Mouse (Mus musculus) hindbrain, embryonic 16.5 days (tissue): ENCODE data around the gene Nrxn1. TPM values are rescaled to one million over a fixed set of nuclear protein-coding genes. Genes with fewer than 3 reads are reported as not detected.

Experiments used
- ATAC-seq: fragments of 200-750 bp; cut with Nextera tagmentation; 2 replicates; pipeline ENCODE4 v1.8.0; 2017; ENCODE audit warnings: moderate TSS enrichment, moderate library complexity
- H3K27ac ChIP-seq: fragments of 300-500 bp; sonication (generic); 2 replicates; pipeline ENCODE4 v1.5.1; 2014; ENCODE audit warnings: low read depth, mild to moderate bottlenecking, control low read depth, low read length, moderate library complexity
- H3K27me3 ChIP-seq: fragments of 300-500 bp; sonication (generic); replicated peaks from 2 replicates; pipeline ENCODE4 v1.6.1; 2014; ENCODE audit warnings: low read length; ENCODE audit not compliant: control insufficient read depth, insufficient read depth
- H3K36me3 ChIP-seq: fragments of 300-500 bp; sonication (generic); 2 replicates; pipeline ENCODE4 v1.6.1; 2014; ENCODE audit warnings: mild to moderate bottlenecking, low read length, moderate library complexity, mixed read lengths; ENCODE audit not compliant: control insufficient read depth, insufficient read depth
- H3K4me1 ChIP-seq: fragments of 300-500 bp; sonication (generic); 2 replicates; pipeline ENCODE4 v1.6.1; 2014; ENCODE audit warnings: low read depth, low read length; ENCODE audit not compliant: control insufficient read depth, insufficient read depth
- H3K4me2 ChIP-seq: fragments of 300-500 bp; sonication (generic); 2 replicates; pipeline ENCODE4 v1.6.1; 2014; ENCODE audit warnings: mild to moderate bottlenecking, low read length, control low read depth, moderate library complexity
- H3K4me3 ChIP-seq: fragments of 300-500 bp; sonication (generic); 2 replicates; pipeline ENCODE4 v1.5.1; 2014; ENCODE audit warnings: mild to moderate bottlenecking, low read length, control low read depth, moderate library complexity
- H3K9ac ChIP-seq: fragments of 300-500 bp; sonication (generic); 2 replicates; pipeline ENCODE4 v1.6.1; 2014; ENCODE audit warnings: low read depth, mild to moderate bottlenecking, control low read depth, low read length, moderate library complexity
- H3K9me3 ChIP-seq: fragments of 300-500 bp; sonication (generic); 2 replicates; pipeline ENCODE4 v1.6.1; 2014; ENCODE audit warnings: mild to moderate bottlenecking, low read length, moderate library complexity; ENCODE audit not compliant: control insufficient read depth
- WGBS: fragments of 180-500 bp; shearing (Covaris S2); extraction: QIAGEN DNeasy Blood & Tissue Kit; methylation state at CpG from one replicate; pipeline ENCODE4 v1.1.7; 2014; 5-methylcytosine and 5-hydroxymethylcytosine counted together
- polyA plus RNA-seq: library from polyadenylated mRNA; unstranded; fragments of >200 nt; fragmentation: Nextera tagmentation; extraction: Ambion mirVana; gene quantifications from 2 replicates; pipeline ENCODE4 v1.2.1, GENCODE M21; 2015

Gene Nrxn1
- polyA plus RNA-seq, 1 experiment from 2014 or later: 250 TPM

DNA sequence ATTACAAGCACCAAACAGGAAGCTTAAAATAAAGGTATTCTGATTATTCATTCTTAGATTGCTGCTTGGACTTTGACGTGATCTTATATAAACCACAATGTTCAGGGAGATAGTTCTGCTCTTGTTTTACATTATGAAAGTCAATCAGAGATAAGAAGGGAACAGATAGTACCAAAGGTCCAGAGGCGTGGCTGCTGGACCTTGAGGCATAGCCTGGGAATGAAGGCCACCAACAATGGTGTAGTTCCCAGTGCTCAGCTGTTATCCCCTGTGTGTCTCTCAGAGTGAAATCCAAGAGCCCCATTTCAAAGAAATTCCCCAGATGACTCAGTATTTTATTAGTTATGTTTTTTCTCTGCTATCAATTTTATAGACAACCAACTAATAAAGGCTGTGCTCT, 294.2 kb downstream of the Nrxn1 start:
- Histone ChIP-seq H3K4me3 (no peak overlapping the region), H3K36me3 (no peaks in the 10 kb centered on the region), H3K4me1 (no peaks in the 10 kb centered on the region), H3K27ac (no peak overlapping the region), H3K4me2 (no peak overlapping the region), H3K9me3 (no peaks in the 10 kb centered on the region), H3K9ac (no peak overlapping the region), H3K27me3 (no peaks in the 10 kb centered on the region)
- WGBS: 83% methylated on average over 2 of the region's 2 CpGs
- no peak for ATAC-seq

DNA sequence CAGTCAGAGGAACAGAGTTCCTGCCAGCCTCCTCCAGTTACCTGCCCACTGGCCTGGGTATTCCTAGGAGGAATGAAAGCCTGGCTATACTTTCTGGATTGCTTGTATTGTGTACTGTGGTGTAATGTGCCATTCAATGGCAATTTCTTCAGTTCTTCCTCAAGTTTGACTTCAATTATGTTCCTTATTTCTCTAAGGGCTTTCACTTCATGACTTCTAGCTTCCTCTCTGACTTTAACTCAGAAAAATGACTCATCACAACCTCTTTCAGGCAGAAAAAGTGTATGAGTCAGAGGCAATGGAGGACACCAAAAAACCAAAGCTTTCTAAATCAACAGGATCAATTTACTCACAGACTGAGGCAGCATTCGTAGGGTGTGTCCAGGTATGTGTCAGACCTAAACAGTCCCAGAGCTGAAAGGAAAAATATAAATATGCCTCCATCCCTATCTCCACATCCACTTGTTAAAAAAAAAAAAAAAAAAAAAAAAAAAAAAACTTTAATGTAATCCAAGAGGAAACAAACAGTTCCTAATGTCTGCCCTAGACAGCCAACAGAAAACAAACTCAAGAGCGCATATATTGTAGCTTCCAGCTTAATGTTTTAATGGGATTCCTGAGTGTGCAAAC, 295.1 kb downstream of the Nrxn1 start:
- 92% methylated on average over 2 of the region's 2 CpGs for WGBS
- Histone ChIP-seq H3K27ac (no peak overlapping the region), H3K4me3 (no peak overlapping the region), H3K36me3 (no peaks in the 10 kb centered on the region), H3K4me2 (no peak overlapping the region), H3K27me3 (no peaks in the 10 kb centered on the region), H3K9ac (no peak overlapping the region), H3K4me1 (no peaks in the 10 kb centered on the region), H3K9me3 (no peaks in the 10 kb centered on the region)
- no peak for ATAC-seq

DNA sequence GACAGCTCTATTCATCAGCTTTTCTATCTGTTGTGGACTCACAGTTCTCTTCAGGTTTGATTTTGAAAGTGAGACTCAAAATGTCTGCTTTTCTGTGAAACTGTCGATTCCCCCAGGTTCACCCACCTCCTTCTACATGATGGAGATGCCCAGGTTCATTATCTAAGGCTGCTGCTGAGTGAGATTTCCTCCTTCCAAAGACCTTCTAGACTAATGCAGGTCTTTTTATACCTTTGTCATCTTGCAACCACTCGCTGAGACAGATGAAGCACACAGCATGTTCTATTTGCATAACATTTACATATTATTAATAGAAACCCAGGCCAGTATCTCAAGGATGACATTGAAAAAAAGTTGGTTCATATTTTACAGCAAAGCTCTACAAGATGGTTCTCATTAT, 295.9 kb downstream of the Nrxn1 start:
- WGBS: 42% methylated on average over 2 of the region's 2 CpGs
- no peaks in the 10 kb centered on the region for H3K36me3 ChIP-seq
- no peak overlapping the region for H3K4me2 ChIP-seq
- H3K9me3 ChIP-seq: no peaks in the 10 kb centered on the region
- no peaks in the 10 kb centered on the region for H3K4me1 ChIP-seq
- no peak overlapping the region for H3K9ac ChIP-seq
- no peaks in the 10 kb centered on the region for H3K27me3 ChIP-seq
- no peak for ATAC-seq
- H3K4me3 ChIP-seq: no peak overlapping the region
- H3K27ac ChIP-seq: no peak overlapping the region

DNA sequence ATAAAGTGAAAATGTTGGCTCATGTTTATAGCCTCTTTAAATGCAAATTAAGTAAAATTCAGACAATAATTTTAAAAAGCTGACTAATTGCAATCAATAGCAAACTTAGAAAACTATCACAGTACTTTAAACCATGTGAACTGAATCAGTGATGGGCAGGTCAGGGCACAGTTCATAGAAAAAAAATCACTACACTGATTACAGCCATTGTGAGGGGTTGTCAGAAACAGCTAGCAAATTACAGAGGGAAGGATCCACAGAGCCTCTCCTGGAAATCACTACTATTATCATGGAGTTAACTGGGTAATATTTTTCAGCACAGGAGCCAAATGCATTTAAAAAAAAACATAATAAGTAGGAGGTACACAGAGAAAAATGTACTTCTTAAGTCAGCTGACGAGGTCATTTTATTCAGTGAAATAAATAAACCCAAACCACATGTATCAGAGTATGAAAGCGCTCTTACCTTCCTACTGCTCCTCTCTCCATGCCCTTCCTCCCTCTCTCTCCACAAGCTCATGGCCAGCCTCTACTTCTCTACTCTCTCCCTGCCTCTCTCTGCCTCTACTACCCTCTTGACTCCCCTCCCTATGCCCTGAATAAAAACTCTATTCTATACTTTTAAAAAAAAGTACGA, 304.3 kb downstream of the Nrxn1 start:
- no peak overlapping the region for H3K9ac ChIP-seq
- H3K36me3 ChIP-seq: no peaks in the 10 kb centered on the region
- H3K27ac ChIP-seq: no peak overlapping the region
- no peaks in the 10 kb centered on the region for H3K9me3 ChIP-seq
- no peaks in the 10 kb centered on the region for H3K27me3 ChIP-seq
- no peak overlapping the region for H3K4me2 ChIP-seq
- ATAC-seq: no peak
- WGBS: 84% methylated on average over 3 of the region's 3 CpGs
- no peak overlapping the region for H3K4me3 ChIP-seq
- no peaks in the 10 kb centered on the region for H3K4me1 ChIP-seq

DNA sequence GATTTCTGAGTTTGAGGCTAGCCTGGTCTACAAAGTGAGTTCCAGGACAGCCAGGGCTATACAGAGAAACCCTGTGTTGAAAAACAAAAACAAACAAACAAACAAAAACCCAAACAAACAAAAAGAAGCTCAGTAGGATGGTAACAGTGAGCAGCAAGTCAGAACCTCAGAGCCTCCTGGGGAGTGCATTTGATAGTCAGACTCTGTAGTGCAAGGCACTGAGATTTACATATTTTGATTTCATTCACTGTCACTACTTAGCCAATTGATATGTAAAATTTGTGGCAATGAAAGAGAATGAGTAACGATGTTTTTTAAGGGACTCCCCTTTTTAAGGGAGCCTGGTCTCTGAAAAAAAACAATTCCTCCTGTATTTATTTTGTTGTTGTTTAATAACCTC, 304.8 kb downstream of the Nrxn1 start:
- ATAC-seq: no peak
- Histone ChIP-seq H3K27ac (no peak overlapping the region), H3K4me1 (no peaks in the 10 kb centered on the region), H3K9me3 (no peaks in the 10 kb centered on the region), H3K4me3 (no peak overlapping the region), H3K27me3 (no peaks in the 10 kb centered on the region), H3K4me2 (no peak overlapping the region), H3K9ac (no peak overlapping the region), H3K36me3 (no peaks in the 10 kb centered on the region)
- WGBS: 21% methylated on average over 1 of the region's 1 CpGs

DNA sequence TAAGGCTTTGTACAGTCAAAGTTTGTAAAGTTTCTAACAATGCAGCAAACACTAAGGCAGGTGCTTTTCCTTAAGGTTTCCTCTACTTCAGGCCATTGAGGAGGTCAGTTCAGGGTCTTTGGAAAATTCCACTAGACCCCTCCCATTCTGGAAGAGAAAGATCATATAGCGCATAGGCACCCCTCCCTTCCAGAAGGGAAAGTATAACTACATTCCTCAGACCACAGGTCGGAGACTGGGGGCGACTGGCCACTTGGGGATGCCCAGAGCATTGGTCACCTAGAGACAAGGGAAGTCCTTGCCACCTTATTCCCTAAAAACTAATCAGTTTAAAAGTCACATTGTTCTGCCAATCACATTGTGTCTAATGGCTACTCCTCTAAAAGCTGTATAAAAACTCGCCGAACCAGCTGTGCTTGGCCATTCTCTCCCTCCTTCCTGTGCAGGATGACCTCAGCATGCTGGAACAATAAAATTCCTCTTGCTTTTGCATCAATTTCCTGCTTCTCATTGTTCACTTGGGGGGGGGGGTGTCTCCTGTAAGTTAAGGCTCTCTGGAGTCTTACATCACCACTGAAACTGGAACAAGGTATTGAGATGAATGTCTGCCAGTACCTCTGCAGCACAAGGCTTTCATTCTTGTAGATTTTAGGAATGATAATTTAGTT, 305.6 kb downstream of the Nrxn1 start:
- 77% methylated on average over 5 of the region's 5 CpGs for WGBS
- H3K27me3 ChIP-seq: no peaks in the 10 kb centered on the region
- H3K36me3 ChIP-seq: no peaks in the 10 kb centered on the region
- H3K4me3 ChIP-seq: no peak overlapping the region
- H3K27ac ChIP-seq: no peak overlapping the region
- no peak overlapping the region for H3K9ac ChIP-seq
- H3K9me3 ChIP-seq: no peaks in the 10 kb centered on the region
- H3K4me1 ChIP-seq: no peaks in the 10 kb centered on the region
- H3K4me2 ChIP-seq: no peak overlapping the region
- ATAC-seq: no peak

DNA sequence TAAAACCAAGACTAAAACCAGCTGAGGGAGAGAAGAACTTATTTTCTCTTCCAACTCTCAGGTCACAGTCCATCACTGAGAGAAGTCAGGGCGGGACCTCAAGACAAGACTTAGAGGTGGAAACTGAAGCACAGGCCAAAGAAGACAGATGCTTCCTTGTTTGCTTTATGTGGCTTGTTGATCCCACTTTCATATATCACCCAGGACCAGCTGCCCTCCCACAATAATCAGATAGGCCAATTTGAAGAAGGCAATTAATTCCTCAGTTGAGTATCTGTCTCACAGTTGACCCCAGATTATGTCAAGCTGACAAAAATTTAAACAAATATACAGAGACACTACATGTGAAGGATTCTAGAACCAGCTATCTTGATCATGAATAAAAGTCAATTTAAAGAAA, 312.4 kb downstream of the Nrxn1 start:
- WGBS: 93% methylated on average over 1 of the region's 1 CpGs
- H3K36me3 ChIP-seq: no peaks in the 10 kb centered on the region

DNA sequence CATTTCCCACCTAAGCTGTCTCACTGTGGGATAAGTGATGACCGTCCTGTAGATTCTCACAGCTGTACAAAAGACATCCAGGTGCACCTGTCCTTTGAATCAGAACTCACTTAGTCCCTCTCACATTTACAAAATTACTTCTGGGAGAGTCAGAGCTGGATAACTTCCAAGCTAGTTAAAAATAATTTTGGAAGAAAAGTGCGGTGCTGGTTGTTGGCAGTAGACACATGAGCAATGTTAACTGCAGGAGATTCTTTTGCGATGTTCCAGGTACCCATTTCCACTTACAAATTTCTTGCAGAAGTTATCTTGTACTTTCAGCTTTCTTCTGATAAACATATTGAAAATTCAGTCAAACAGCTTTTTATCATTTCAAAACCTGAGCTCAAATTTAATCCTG, 317.5 kb downstream of the Nrxn1 start:
- ATAC-seq: no peak
- H3K27ac ChIP-seq: no peak overlapping the region
- 63% methylated on average over 3 of the region's 3 CpGs for WGBS
- no peaks in the 10 kb centered on the region for H3K4me1 ChIP-seq
- H3K27me3 ChIP-seq: no peaks in the 10 kb centered on the region
- H3K4me2 ChIP-seq: no peak overlapping the region
- H3K9ac ChIP-seq: no peak overlapping the region
- H3K9me3 ChIP-seq: no peaks in the 10 kb centered on the region
- H3K36me3 ChIP-seq: no peaks in the 10 kb centered on the region
- H3K4me3 ChIP-seq: no peak overlapping the region

More for the DNA sequence above, 312.4 kb downstream of the Nrxn1 start:
- no peak overlapping the region for H3K9ac ChIP-seq
- H3K4me1 ChIP-seq: no peaks in the 10 kb centered on the region
- no peaks in the 10 kb centered on the region for H3K9me3 ChIP-seq
- no peak for ATAC-seq
- H3K4me2 ChIP-seq: no peak overlapping the region
- H3K27ac ChIP-seq: no peak overlapping the region
- no peaks in the 10 kb centered on the region for H3K27me3 ChIP-seq
- no peak overlapping the region for H3K4me3 ChIP-seq

DNA sequence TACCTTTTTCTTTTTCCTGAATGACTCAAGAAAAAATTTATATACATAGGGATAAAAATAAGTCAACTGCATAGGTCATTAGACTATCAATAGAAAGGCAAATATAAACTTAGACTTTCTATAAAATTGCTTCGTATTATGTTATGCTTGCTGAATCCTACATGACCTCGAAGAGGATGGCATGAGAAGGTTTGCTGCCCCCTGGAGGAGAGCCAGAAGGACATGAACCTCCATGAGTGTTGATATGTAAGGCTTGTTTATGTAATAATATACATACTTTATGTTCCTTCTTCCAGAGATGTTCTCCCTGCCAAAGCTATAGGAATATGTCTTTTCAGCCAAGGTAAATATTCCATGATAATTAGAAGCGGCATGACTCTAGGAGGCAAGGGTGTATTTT, 319.6 kb downstream of the Nrxn1 start:
- Histone ChIP-seq H3K9me3 (no peaks in the 10 kb centered on the region), H3K4me3 (no peak overlapping the region), H3K4me1 (no peaks in the 10 kb centered on the region), H3K4me2 (no peak overlapping the region), H3K9ac (no peak overlapping the region), H3K27me3 (no peaks in the 10 kb centered on the region), H3K27ac (no peak overlapping the region), H3K36me3 (no peaks in the 10 kb centered on the region)
- 86% methylated on average over 3 of the region's 3 CpGs for WGBS
- ATAC-seq: no peak
